Mouse (Mus musculus) spleen, adult 2 months (tissue): ENCODE measurements around the gene Cfi. TPM values are rescaled to one million over a fixed set of nuclear protein-coding genes. Genes with fewer than 3 reads are reported as not detected.

ENCODE experiments used
- DNase-seq, 2 experiments: peaks; one replicate each; pipeline versions ENCODE4 v3.0.0 to v3.0.0-alpha.2; 2012 to 2021; ENCODE audit warnings: low spot score in 2 of 2, low read depth in 1 of 2
- H3K27ac ChIP-seq: fragments of 200-500 bp; 2 replicates; pipeline ENCODE4 v1.5.1; 2012; ENCODE audit warnings: low read length, inconsistent platforms; ENCODE audit not compliant: insufficient read depth
- H3K27me3 ChIP-seq: fragments of 200-500 bp; 2 replicates; pipeline ENCODE4 v1.6.1; 2012; ENCODE audit warnings: mild to moderate bottlenecking, moderate library complexity, low read length, inconsistent platforms; ENCODE audit not compliant: control insufficient read depth, insufficient read depth
- H3K36me3 ChIP-seq: fragments of 200-500 bp; 2 replicates; pipeline ENCODE4 v1.6.1; 2012; ENCODE audit warnings: mild to moderate bottlenecking, low read length, inconsistent platforms; ENCODE audit not compliant: control insufficient read depth, insufficient read depth
- H3K4me1 ChIP-seq: fragments of 200-500 bp; 2 replicates; pipeline ENCODE4 v1.6.1; 2011; ENCODE audit warnings: inconsistent platforms; ENCODE audit not compliant: control insufficient read depth, insufficient read depth, insufficient read length
- H3K4me3 ChIP-seq: fragments of 200-500 bp; 2 replicates; pipeline ENCODE4 v1.5.1; 2011; ENCODE audit warnings: mild to moderate bottlenecking, inconsistent platforms; ENCODE audit not compliant: insufficient read depth, insufficient read length; ENCODE audit errors: extremely low read depth
- CTCF ChIP-seq: fragments of 200-500 bp; IDR thresholded peaks from 2 replicates; pipeline ENCODE4 v1.5.1; 2011; ENCODE audit warnings: mild to moderate bottlenecking, inconsistent platforms; ENCODE audit not compliant: insufficient read depth, insufficient read length, insufficient replicate concordance; ENCODE audit errors: extremely low read depth
- POLR2A ChIP-seq: fragments of 200-500 bp; IDR thresholded peaks from 2 replicates; pipeline ENCODE4 v1.6.1; 2011; ENCODE audit warnings: low read depth, low read length, inconsistent platforms
- WGBS: fragments of 180-500 bp; shearing (Covaris S2); methylation state at CpG from one replicate; pipeline ENCODE4 v1.1.7; 2018; 5-methylcytosine and 5-hydroxymethylcytosine counted together
- polyA plus RNA-seq: library from polyadenylated mRNA; depleted of rRNA; stranded (reverse); fragments of >200 nt; gene quantifications from 2 replicates; pipeline ENCODE4 v1.2.3, GENCODE M21; 2012; rRNA removed

The Cfi gene
- polyA plus RNA-seq, 1 experiment, result not detected

GRCm38 (mm10) chr3:129913241-129913640, 77.6 kb downstream of the Cfi start:
- no peak for TF ChIP-seq CTCF
- no peak for TF ChIP-seq POLR2A
- no peak for DNase-seq
- Histone ChIP-seq H3K27ac (no peak overlapping the region), H3K36me3 (peaks cover 34% of the 10 kb centered on the region), H3K4me1 (no peaks in the 10 kb centered on the region), H3K4me3 (no peak overlapping the region), H3K27me3 (no peaks in the 10 kb centered on the region)
- WGBS, result 97% methylated on average over 13 of the region's 13 CpGs

DNA sequence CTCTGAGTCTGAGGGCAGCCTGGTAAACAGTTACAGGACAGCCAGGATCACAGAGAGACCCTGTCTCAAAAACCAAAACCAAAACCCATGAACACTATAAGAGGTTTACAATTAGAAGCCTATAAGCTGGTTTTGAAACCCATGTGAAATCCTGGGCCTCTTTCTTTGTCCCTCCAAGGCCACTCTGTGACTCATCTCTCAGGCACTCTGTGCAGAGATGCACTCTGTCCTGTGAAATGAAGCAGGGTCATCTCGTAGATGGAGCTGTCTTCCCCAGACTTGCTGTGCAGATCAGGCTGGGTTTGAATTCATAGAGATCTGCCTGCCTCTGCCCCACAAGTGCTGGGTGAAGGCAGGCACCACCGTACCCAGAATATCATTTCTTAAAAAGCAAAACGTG, 81.7 kb downstream of the Cfi start:
- peaks cover 12% of the 10 kb centered on the region for H3K36me3 ChIP-seq
- TF ChIP-seq CTCF (no peak), POLR2A (no peak)
- 83% methylated on average over 3 of the region's 3 CpGs for WGBS
- no peaks in the 10 kb centered on the region for H3K4me1 ChIP-seq
- no peak overlapping the region for H3K27ac ChIP-seq
- no peak for DNase-seq
- H3K27me3 ChIP-seq, result no peaks in the 10 kb centered on the region
- no peak overlapping the region for H3K4me3 ChIP-seq

- 22% methylated on average over 13 of the region's 13 CpGs for WGBS
- H3K4me1 ChIP-seq, result no peaks in the 10 kb centered on the region
- peak; percentile 54; the same call in 1 of the 2 replicates for TF ChIP-seq CTCF
- TF ChIP-seq POLR2A, result no peak
Measured at GRCm38 (mm10) chr3:129918434-129918833, 82.8 kb downstream of the Cfi start.

DNA sequence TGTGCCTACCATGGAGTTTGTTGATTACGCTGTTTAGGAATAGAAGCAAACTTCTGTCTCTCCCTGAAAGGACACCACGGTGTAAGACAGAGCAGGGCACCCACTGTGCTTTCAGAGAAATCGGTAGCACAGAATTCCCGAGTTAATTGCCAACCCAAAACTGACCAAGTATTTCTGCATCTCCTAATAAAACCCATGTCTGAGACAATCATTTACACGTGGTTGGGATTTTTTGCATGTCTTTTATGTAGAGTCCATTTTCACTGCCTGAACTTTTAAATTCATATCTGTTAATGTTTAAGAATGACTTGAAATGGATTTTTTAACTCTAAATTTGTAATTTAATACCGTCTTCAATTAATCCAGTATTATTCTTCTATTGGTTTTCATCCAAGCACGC, 87.9 kb downstream of the Cfi start:
- Histone ChIP-seq H3K27me3 (no peaks in the 10 kb centered on the region), H3K27ac (no peak overlapping the region), H3K4me3 (no peak overlapping the region), H3K4me1 (no peaks in the 10 kb centered on the region), H3K36me3 (no peaks in the 10 kb centered on the region)
- DNase-seq, result no peak
- TF ChIP-seq POLR2A (no peak), CTCF (no peak)
- 88% methylated on average over 7 of the region's 7 CpGs for WGBS

More at GRCm38 (mm10) chr3:129918434-129918833, 82.8 kb downstream of the Cfi start:
- Histone ChIP-seq H3K36me3 (peaks cover 8% of the 10 kb centered on the region), H3K27me3 (no peaks in the 10 kb centered on the region), H3K27ac (no peak overlapping the region), H3K4me3 (no peak overlapping the region)
- peak in 1 of 2 experiments; percentile 27 for DNase-seq

Other genes starting within 250 kb of the Cfi start
- 2.5 and 3.6 TPM in 2 replicates for gene Egf, start 80.6 kb upstream of the Cfi start, polyA plus RNA-seq
- not detected in 2 replicates for gene Lrit3, start 31.9 kb upstream of the Cfi start, polyA plus RNA-seq
- 0.02 TPM in 1 of 2 replicates, not detected in the other for gene Rrh, start 13.3 kb upstream of the Cfi start, polyA plus RNA-seq
- 29.3 and 30.6 TPM in 2 replicates for gene Gar1, start 4.5 kb upstream of the Cfi start, polyA plus RNA-seq
- 21.3 and 37.3 TPM in 2 replicates for gene Pla2g12a, start 42.7 kb downstream of the Cfi start, polyA plus RNA-seq
- gene Casp6, start 65.5 kb downstream of the Cfi start, polyA plus RNA-seq, result 19.1 and 25.2 TPM in 2 replicates
- gene Mcub, start 134.3 kb downstream of the Cfi start, polyA plus RNA-seq, result 3.2 and 3.6 TPM in 2 replicates
- 58.2 and 63.8 TPM in 2 replicates for gene Sec24b, start 225.7 kb downstream of the Cfi start, polyA plus RNA-seq